Mouse (Mus musculus): Measurements from ENCODE around the gene Gm12355. TPM values are rescaled to one million over a fixed set of nuclear protein-coding genes. Genes with fewer than 3 reads are reported as not detected.
A peak's percentile ranks its signal among the peaks of the same experiment; 100 is the strongest.
"Not testable (repeated sequence)": the region's sequence is repeated elsewhere in the genome, so short reads cannot be mapped to it uniquely, and the experiment has no call there.

Gm12355 gene
- total RNA-seq, 2 experiments from 2014 or later: 15.6 to 18.0 TPM

GRCm38 (mm10) chr11:98604911-98605310, 20.6 kb downstream of the Gm12355 start:
- not testable (repeated sequence) for DNase-seq
- intact Hi-C loops (cut with DNase I): loop anchor here (5.0 kb wide), 1 partner anchor 72 kb away; no protein-coding TSS in a partner anchor

DNA sequence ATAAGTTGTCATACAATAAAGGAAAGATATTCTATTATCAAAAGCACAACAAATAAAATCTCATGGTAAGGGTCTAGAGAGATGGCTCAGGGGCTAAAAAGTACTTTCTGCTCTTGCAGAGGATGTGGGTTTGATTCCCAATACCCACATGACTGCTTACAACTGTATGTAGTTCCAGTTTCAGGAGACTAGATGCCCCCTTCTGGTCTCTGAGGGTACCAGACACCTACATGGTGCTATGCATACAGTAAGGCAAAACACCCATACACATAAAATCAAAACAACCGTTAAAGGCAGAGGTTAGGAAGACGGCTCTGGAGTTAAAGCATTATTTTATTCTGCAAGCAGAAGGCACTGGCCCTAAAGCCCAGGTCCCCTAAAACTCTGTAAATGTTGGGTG, 21.5 kb downstream of the Gm12355 start:
- intact Hi-C loops (cut with DNase I): no loop called here
- no peak for DNase-seq

GRCm38 (mm10) chr11:98602090-98602690, 23.3 kb downstream of the Gm12355 start:
- no peak for DNase-seq
- intact Hi-C loops (cut with DNase I): no loop called here

DNA sequence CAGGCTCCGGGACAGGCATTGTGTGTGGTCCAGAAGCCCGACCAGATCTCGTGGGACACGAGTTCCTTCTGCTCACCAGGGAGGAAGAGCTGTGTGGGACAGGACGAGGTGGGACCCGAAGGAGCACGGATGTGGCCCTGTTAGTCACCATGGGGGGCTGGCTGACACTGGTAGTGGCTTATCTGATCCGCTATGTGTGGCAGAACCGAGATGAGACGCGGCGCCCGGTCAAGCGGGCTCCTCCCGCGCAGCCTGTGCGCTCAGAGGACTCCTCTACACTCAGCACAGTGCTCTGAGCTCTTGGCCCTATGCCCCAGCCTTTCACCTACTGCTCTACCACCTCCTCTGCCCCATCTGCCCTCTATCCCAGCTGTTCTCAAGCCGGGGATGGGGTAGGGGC, 26.2 kb downstream of the Gm12355 start:
- intact Hi-C loops (cut with DNase I): loop anchor here (5.0 kb wide), 1 partner anchor 257 kb away; no protein-coding TSS in a partner anchor
- no peak for DNase-seq

GRCm38 (mm10) chr11:98598851-98599290, 26.6 kb downstream of the Gm12355 start:
- intact Hi-C loops (cut with DNase I): loop anchor here (5.0 kb wide), 1 partner anchor 257 kb away; no protein-coding TSS in a partner anchor
- no peak for DNase-seq

DNA sequence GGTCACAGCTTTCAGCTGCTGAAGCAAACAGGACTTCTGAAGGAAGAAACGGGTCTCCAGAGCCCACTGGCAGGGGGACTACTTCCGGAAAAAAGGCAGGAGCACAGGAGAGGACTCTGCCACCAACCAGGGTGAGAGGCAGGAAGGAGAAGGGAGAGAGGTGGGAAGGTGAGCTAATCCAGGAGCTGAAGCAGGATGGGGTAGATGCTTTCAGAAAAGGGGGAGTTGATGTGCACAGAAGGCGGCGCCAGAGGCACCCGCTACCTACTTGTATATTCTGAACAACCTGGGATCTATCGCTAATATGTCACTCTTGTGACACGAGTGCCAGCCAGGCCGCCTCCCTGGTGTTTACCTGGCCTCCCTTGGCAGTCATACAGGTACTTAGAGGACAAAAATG, 27.5 kb downstream of the Gm12355 start, which contains the start of gene Lrrc3c:
Gene Lrrc3c (plus strand): TSS at position 301 of the 400 bp plus-strand sequence.
- DNase-seq: no peak
- intact Hi-C loops (cut with DNase I): loop anchor here (1.0 to 5.0 kb wide), 2 partner anchors 43 to 256 kb away; no protein-coding TSS in a partner anchor

GRCm38 (mm10) chr11:98597363-98597762, 28.1 kb downstream of the Gm12355 start:
- intact Hi-C loops (cut with DNase I): loop anchor here (1.0 to 5.0 kb wide), 2 partner anchors 42 to 255 kb away; no protein-coding TSS in a partner anchor
- peak; percentile 57 to 81 for DNase-seq

DNA sequence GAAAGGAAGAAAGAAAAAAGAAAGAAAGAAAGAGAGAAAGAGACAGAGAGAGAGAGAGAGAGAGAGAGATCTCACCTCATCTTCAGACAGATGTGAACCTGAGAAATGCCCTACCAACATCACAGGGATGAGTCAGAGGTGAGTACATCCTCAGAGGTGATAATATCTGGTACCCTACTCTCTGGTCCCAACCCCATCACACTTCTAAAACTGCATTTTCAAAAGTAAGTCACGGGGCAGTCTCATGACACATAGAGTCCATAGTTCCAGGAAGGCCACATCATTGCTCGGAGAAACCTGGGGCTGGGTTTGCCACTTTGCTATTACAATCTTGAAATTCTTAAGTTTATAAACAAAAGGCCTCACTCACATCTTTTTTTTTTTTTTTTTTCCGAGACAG, 29.5 kb downstream of the Gm12355 start:
- intact Hi-C loops (cut with DNase I): loop anchor here (5.0 kb wide), 1 partner anchor 254 kb away; no protein-coding TSS in a partner anchor
- DNase-seq: no peak

DNA sequence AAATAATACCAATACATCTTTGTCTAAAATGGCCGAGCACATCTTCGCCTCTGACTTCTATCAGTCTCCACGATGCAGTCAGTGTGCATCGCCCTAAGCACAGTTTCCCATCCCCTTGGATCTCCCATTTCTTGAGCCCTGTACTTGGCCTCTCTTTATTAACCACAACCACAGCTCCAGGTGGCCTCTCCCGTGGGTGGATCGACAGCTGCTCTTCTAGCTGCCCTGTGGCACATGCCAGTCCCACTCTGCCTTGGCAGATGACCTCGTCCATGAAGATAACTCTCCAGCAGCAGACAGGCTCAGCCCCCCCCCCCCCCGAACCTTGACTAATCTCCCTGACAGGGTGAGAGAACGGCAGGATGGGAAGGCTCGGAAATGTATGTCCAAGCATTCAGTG, 30.0 kb downstream of the Gm12355 start:
- DNase-seq: no peak
- intact Hi-C loops (cut with DNase I): loop anchor here (5.0 kb wide), 1 partner anchor 253 kb away; no protein-coding TSS in a partner anchor

DNA sequence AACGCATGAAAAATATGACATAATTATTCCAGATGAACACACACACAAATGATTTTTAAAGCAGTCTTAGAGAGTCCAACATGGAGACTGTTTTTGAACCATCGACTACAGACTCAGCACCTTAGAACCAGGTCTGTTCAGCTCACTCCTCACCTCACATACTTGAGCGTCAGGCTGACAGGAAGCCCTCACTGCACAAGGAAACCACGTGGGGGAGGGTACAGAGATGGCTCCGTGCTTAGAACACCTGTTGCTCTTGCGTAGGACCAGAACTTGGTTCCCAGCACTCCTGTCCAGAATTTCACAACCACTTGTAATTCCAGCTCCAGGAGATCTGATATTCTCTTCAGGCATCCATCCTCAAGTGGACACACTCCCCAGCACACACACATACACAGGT, 30.4 kb downstream of the Gm12355 start:
- intact Hi-C loops (cut with DNase I): loop anchor here (5.0 kb wide), 1 partner anchor 253 kb away; no protein-coding TSS in a partner anchor
- no peak for DNase-seq

GRCm38 (mm10) chr11:98590548-98591445, 34.7 kb downstream of the Gm12355 start:
- intact Hi-C loops (cut with DNase I): no loop called here
- DNase-seq: no peak

DNA sequence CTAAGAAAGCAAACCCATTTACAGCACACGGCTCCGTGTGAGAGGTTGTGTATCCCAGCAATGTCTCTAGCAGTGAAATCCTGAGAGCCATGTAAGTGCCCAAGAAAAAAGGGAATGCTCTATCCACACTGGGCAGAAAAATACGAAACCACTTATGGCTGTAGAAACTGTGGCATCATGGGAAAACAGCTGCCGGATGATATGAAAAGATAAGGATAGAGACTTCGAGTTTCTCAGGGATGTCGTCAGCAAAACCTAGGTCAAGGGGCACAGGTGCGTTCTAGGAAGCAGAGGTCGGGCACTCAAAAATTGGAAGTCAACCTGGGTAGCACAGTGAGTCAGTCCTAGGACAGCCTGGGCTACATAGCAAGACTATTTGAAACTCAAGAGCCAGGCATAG, 36.2 kb downstream of the Gm12355 start:
- no peak for DNase-seq
- intact Hi-C loops (cut with DNase I): no loop called here

GRCm38 (mm10) chr11:98588833-98589281, 36.6 kb downstream of the Gm12355 start:
- intact Hi-C loops (cut with DNase I): no loop called here
- DNase-seq: peak; percentile 71 to 75

DNA sequence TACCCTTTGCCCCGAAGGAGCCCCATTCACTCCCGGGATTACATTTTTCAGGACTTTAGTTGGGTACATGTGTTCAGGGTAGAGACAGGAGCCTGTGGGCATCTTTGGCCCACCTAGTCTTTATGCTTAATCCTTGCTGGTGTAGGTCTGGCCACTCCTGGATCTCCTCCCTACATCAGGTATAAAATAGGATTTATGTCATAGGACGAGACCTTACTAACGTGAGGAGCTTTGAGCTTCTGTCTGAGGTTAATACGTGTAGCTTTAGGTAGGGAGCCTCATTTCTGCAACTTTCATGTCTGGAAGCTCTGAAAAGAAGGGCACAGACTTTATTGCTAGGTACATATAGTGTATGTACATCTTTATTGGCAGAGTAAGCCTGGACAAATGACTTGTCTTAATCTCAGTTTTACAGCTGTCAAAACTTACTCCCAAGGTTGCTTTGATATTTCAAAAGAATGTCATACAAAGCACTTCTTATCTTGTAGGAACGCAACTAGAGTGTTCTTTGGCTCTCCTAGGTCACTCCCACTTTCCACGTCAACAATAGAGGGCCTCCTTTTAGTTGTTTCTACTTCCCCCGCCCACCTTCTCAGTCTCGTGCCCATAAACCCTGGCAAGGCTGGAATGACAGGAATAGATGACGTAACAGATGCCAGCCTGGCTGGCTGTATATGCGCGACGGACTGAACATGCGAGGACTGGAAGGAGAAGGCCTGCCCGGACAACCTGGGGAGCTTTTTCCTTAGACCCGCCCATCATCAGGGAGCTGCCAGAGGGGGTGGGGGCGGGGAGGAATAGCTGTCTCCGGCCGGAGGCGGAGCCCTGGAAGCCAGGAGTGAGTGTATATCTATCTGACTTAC, 37.5 kb downstream of the Gm12355 start:
- intact Hi-C loops (cut with DNase I): no loop called here
- peak; percentile 87 to 90 for DNase-seq

DNA sequence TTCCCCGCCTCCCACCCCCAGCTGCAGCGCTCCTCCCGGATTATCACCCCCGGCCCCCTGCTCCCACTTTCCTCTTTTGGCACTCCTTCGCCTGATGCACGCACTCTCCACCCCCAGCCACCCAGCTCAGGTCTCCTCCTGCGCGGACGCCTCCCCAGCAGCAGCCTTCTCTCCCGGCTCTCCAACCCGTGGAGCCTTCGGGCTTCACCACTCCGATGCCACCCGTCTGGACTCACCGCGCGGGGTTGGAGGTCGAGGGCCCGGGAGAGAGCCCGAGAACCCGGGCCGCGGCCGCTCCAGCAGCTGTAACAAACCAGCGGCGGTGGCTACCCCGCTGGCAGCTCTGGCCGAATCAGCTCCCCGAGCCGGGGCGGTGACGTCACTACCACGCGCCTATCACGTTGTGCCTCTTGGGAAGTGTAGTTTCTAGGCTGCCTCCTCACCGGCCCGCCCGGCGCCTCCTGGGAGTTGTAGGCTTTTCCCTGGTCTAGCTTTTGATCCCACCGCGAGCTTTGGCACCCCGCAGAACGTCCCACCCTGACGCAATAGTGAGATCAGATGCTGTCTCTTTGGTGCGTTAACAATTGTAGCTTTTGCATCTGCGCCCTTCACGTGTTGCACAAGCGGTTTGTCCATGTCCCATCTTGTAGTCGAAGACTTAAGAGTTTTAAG, 38.4 kb downstream of the Gm12355 start, which contains the start of gene Ormdl3:
Gene Ormdl3 (minus strand): TSS at position 477 of the 672 bp plus-strand sequence.
- DNase-seq: peak; percentile 99
- intact Hi-C loops (cut with DNase I): no loop called here

DNA sequence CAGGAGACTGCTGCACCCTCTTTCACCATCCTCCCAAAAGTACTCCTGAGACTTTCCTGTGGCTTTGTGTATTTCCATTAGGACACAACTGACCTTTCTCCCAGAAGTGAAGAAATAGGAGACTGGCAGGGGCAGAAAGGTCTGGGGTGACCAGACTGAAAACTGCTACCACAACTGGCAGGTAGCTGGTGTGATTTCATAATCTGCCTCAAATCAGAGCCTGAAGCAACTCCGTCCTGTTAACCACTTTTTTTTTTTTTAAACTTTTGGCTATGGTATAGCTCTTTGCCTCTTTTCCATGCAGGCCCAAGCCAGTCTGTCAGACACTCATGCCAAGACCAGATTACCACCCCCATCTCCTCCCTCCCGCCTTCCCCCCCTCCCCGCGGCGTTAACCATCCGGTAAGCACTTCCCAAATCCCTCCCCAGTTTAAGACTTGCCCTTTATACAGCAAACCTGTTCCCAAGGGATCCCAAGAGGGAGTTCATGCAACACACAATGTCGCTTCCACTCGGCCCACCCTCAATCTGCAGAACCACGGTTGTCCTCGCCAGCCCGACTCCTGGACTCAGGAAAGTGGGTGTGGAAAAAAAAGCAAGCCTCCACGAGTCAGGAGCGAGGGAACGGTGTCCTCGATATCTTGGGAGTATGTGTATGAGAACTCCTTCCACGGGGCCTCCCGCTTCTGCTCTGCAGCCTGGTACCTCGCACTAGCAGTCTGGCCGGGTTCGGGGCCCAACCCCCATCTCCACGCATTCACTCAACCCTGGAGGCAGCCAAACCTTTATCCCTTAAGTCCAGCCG, 39.2 kb downstream of the Gm12355 start:
- intact Hi-C loops (cut with DNase I): no loop called here
- peak; percentile 58 to 59 for DNase-seq

- no peak for DNase-seq
- intact Hi-C loops (cut with DNase I): no loop called here
Measured at GRCm38 (mm10) chr11:98584629-98585177, 40.8 kb downstream of the Gm12355 start.

DNA sequence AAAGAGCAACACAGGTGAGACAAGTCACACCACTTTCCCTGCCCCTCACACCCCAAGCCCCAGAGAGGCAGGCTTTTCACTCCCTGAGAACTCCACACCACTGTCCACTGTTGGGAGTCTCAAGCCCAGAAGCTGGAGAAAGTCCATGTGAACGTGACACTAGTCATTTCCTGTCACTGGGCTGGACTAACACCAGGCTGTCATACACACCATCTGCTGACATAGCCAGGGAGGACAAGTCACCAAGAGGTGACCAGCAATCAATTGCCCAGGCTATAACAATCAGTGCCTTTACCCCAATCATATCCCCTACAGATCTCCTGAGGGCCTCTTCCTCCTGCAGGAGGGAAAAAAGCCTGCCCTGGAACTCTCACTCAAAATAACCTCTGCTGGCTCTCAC, 41.3 kb downstream of the Gm12355 start:
- no peak for DNase-seq
- intact Hi-C loops (cut with DNase I): no loop called here

Data from heart, postnatal 10 days (tissue).